Comparison of ENCODE assay signal across 22 mouse cellular contexts in genomic region chr16:94680924-94681323, GRCm38 (mm10).
DNase-seq lines count a peak whose midpoint lies in the region; ATAC-seq and TF ChIP-seq lines count a peak whose summit lies in the region.
"Had no signal": no experiment of that assay in that cellular context is flagged by ENCODE, and none has a peak within 500 bp of the region (broad histone marks: within the 10 kb centered on the region; RNA-seq: fewer than 3 reads in every experiment).

No protein-coding gene starts in this region.

- H3K9ac ChIP-seq in heart, postnatal 0 days (replicated peaks; ENCODE audit: low read depth, low read length): no peak overlapping the region
- H3K9ac ChIP-seq in intestine, embryonic 15.5 days: no peak overlapping the region
- no peak overlapping the region for H3K9ac ChIP-seq in stomach, postnatal 0 days (ENCODE audit: low read length)
- H3K9ac ChIP-seq: forebrain, postnatal 0 days; heart, embryonic 12.5 days; hindbrain, embryonic 13.5 days; limb, embryonic 12.5 days; midbrain, embryonic 12.5 days; neural tube, embryonic 15.5 days had no signal

- no peak for ATAC-seq in heart, postnatal 0 days (ENCODE audit: insufficient read depth, low read depth)
- ATAC-seq in intestine, embryonic 15.5 days: peak; percentile 53; the same call in 1 of the 2 replicates
- peak; percentile 68 for ATAC-seq in stomach, postnatal 0 days (ENCODE audit: low FRiP score, low TSS enrichment)
- ATAC-seq: forebrain, postnatal 0 days had no signal

- intact Hi-C loops in heart, postnatal 25 days (cut with DNase I): no loop called here

- no peaks in the 10 kb centered on the region for H3K9me3 ChIP-seq in heart, postnatal 0 days (replicated peaks; ENCODE audit: control insufficient read depth, low read length)
- no peaks in the 10 kb centered on the region for H3K9me3 ChIP-seq in intestine, embryonic 15.5 days
- H3K9me3 ChIP-seq in stomach, postnatal 0 days (ENCODE audit: control insufficient read depth, low read length): no peaks in the 10 kb centered on the region
- H3K9me3 ChIP-seq: forebrain, embryonic 10.5 days; heart, embryonic 12.5 days; hindbrain, embryonic 13.5 days; limb, embryonic 12.5 days; midbrain, embryonic 12.5 days; neural tube, embryonic 15.5 days had no signal

- no peaks in the 10 kb centered on the region for H3K27me3 ChIP-seq in heart, postnatal 0 days (ENCODE audit: control insufficient read depth, insufficient read depth, low read length)
- H3K27me3 ChIP-seq in intestine, embryonic 15.5 days (replicated peaks): no peaks in the 10 kb centered on the region
- no peaks in the 10 kb centered on the region for H3K27me3 ChIP-seq in stomach, postnatal 0 days (ENCODE audit: control insufficient read depth, insufficient read depth, low read length)
- H3K27me3 ChIP-seq: heart, embryonic 12.5 days; hindbrain, embryonic 13.5 days; limb, embryonic 12.5 days; midbrain, embryonic 12.5 days; neural tube, embryonic 15.5 days had no signal

- no peak for TF ChIP-seq EP300 in heart, postnatal 0 days (IDR thresholded peaks at IDR 0.05; ENCODE audit: low read depth)
- TF ChIP-seq EP300 in stomach, postnatal 0 days (optimal IDR thresholded peaks at IDR 0.05): no peak

- no peak overlapping the region for H3K4me2 ChIP-seq in heart, postnatal 0 days (ENCODE audit: low read depth, low read length)
- H3K4me2 ChIP-seq in intestine, embryonic 15.5 days (replicated peaks): no peak overlapping the region
- H3K4me2 ChIP-seq in stomach, postnatal 0 days (replicated peaks; ENCODE audit: low read depth): no peak overlapping the region
- H3K4me2 ChIP-seq: heart, embryonic 12.5 days; hindbrain, embryonic 13.5 days; limb, embryonic 12.5 days; midbrain, embryonic 12.5 days; neural tube, embryonic 15.5 days had no signal

- peak overlapping the region; percentile 37; the same call in 1 of the 2 replicates for H3K27ac ChIP-seq in heart, postnatal 0 days (ENCODE audit: low read depth)
- no peak overlapping the region for H3K27ac ChIP-seq in intestine, embryonic 15.5 days
- H3K27ac ChIP-seq in stomach, postnatal 0 days (replicated peaks): no peak overlapping the region
- H3K27ac ChIP-seq: forebrain, embryonic 10.5 days; limb, embryonic 12.5 days; midbrain, embryonic 12.5 days; neural tube, embryonic 15.5 days had no signal

- 61% methylated on average over 4 of the region's 4 CpGs for WGBS in heart, postnatal 0 days
- WGBS in intestine, embryonic 15.5 days: 56% methylated on average over 4 of the region's 4 CpGs
- 44% methylated on average over 4 of the region's 4 CpGs for WGBS in stomach, postnatal 0 days

- peaks cover 7% of the 10 kb centered on the region; the same call in 1 of the 2 replicates for H3K4me1 ChIP-seq in heart, postnatal 0 days (ENCODE audit: control insufficient read depth, insufficient read depth)
- no peaks in the 10 kb centered on the region; the same call in 1 of the 2 replicates for H3K4me1 ChIP-seq in intestine, embryonic 15.5 days (replicated peaks)
- H3K4me1 ChIP-seq in stomach, postnatal 0 days (replicated peaks; ENCODE audit: control insufficient read depth, insufficient read depth): no peaks in the 10 kb centered on the region
- H3K4me1 ChIP-seq: limb, embryonic 12.5 days; neural tube, embryonic 15.5 days had no signal

- peaks cover 50% of the 10 kb centered on the region for H3K36me3 ChIP-seq in heart, postnatal 0 days (replicated peaks; ENCODE audit: control insufficient read depth, insufficient read depth, low read length)
- H3K36me3 ChIP-seq in intestine, embryonic 15.5 days: peaks cover 3% of the 10 kb centered on the region; the same call in 1 of the 2 replicates
- H3K36me3 ChIP-seq in stomach, postnatal 0 days (ENCODE audit: control insufficient read depth, insufficient read depth, low read length): peaks cover 3% of the 10 kb centered on the region

- DNase-seq in heart, postnatal 0 days (ENCODE audit: low spot score): no peak
- DNase-seq in heart, postnatal 25 days (ENCODE audit: low spot score): no peak
- peak; percentile 30 for DNase-seq in kidney, postnatal 14 days
- DNase-seq in kidney, adult 8-10 months: no peak
- peak; percentile 52 for DNase-seq in stomach, postnatal 0 days (ENCODE audit: low spot score)
- DNase-seq in spleen, postnatal 36 days (ENCODE audit: low spot score in 2 of 2): no peak
- no peak for DNase-seq in layer of hippocampus, postnatal 10 days (ENCODE audit: low spot score in 2 of 2)
- DNase-seq: adrenal gland, postnatal 25 days; cerebellum, adult 9-10 months; forebrain, postnatal 0 days; gastrocnemius, postnatal 25 days; heart, adult 18-20 months; heart, postnatal 14 days; lung, adult 18-20 months; lung, postnatal 10 days had no signal

- TF ChIP-seq CTCF in heart, postnatal 0 days (IDR thresholded peaks at IDR 0.05; ENCODE audit: low read depth): no peak
- no peak for TF ChIP-seq CTCF in stomach, postnatal 0 days (IDR thresholded peaks at IDR 0.05; ENCODE audit: low read depth)

- no peak overlapping the region for H3K4me3 ChIP-seq in heart, postnatal 0 days (ENCODE audit: low read depth, low read length)
- no peak overlapping the region for H3K4me3 ChIP-seq in intestine, embryonic 15.5 days (replicated peaks)
- no peak overlapping the region for H3K4me3 ChIP-seq in stomach, postnatal 0 days (ENCODE audit: low read depth, low read length)
- H3K4me3 ChIP-seq: forebrain, embryonic 10.5 days; heart, embryonic 12.5 days; hindbrain, embryonic 13.5 days; limb, embryonic 12.5 days; midbrain, embryonic 12.5 days; neural tube, embryonic 15.5 days had no signal

Comparison
In these comparisons a context has a peak if more than half of its experiments do, and no peak if none do; other contexts are left out.
1. DNase-seq: peak in kidney, postnatal 14 days (single experiment) and stomach, postnatal 0 days (single experiment); none in heart, postnatal 0 days (single experiment), heart, postnatal 25 days (single experiment), kidney, adult 8-10 months (0 of 2), spleen, postnatal 36 days (0 of 2) and layer of hippocampus, postnatal 10 days (0 of 2).